Mouse (Mus musculus): ENCODE results near the gene Hadhb.
A peak's percentile ranks its signal among the peaks of the same experiment; 100 is the strongest.

The Hadhb gene

GRCm38 (mm10) chr5:30154474-30155394 lies at the start of gene Hadhb, which contains the start of gene Hadha:
Gene Hadhb, plus strand, starts transcription at chr5:30155248.
Gene Hadha, minus strand, starts transcription at chr5:30155162.
- peak; percentile 96 for DNase-seq

GRCm38 (mm10) chr5:30105668-30106300 lies 49.3 kb upstream of the Hadhb start, which contains the start of gene 3110082J24Rik:
Gene 3110082J24Rik, minus strand, starts transcription at chr5:30106086.
- no peak for DNase-seq

- DNase-seq = no peak
Observed at GRCm38 (mm10) chr5:30106756-30107155, 48.3 kb upstream of the Hadhb start.

DNA sequence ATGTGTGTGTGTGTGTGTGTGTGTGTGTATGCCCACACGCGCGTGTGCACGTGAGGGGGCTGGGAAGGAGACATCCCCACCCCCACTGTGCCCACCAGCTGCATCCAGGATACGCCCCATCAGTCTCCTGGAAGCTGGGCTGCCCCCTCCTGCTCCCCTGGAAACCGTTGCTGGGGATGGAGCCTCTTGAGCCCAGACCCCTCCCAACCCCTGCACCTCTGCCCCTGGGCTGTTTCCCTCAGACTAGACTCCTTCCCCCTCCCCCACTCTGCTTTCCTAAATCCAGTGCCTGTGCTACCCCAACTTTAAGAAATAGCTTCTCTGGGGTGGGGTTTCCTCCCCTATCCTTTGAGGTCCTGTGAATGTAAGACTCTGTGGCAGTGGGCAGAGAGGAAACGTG lies 47.9 kb upstream of the Hadhb start:
- no peak for DNase-seq

DNA sequence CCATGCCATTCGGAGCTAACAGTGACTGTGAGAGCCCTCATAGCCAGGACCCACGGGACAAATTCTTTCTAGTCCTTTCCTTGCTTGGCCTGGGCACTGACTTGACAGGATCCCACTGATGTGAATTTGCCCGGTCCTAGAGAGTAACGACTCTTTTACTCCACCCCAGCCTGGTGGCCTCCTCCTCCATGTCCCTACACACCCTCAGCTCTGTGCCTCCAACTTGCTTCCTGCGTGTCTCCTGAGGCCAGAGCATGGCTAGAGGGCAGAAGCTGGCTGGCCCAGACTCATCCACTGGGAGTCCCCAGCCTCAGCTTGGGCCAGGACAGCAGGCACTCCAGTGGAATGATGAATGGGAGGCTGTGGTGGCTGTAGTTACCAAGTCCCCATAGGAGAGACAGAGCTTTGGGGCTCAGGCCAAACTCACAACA lies 47.4 kb upstream of the Hadhb start:
- no peak for DNase-seq

DNA sequence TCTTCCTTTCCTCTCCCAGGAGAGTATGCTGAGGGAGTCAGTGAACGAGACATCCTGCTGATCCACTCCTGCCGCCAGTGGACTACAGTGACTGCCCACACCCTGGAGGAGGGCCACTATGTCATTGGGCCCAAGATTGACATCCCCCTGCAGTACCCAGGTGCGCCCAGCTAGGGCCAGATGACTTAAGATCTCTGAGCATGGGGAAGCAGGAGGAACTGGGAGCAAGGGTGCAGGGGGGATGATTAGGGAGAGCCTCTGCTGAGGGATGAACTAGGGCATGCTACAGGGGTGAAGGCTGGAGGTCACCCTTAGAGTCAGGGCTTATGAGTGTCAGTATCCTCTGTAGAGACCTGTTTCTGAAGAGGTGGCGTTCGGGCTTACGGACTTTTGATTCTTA lies 46.8 kb upstream of the Hadhb start:
- no peak for DNase-seq

DNA sequence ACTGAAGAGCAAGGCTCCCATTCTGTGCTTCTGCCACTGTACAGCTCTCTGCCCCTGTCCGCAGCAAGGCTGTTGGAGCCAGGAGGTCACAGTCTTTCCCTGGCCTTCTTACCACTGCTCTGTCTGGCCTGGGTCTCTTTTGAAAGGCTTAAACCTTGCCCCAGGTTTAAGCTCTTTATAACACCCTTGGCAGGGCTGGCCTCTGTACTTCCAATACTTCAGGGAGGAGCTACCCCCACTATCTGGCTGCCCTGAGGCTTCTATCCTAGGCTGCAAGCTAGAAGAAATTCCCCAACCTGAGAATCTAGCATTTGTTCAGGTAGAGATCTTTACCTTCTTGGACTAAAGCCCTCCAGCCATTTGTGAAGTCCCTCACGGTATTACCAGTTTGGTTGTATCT lies 45.1 kb upstream of the Hadhb start:
- no peak for DNase-seq

GRCm38 (mm10) chr5:30110371-30111060 lies 44.5 kb upstream of the Hadhb start:
- no peak for DNase-seq

- no peak for DNase-seq
Observed at GRCm38 (mm10) chr5:30111126-30111525, 43.9 kb upstream of the Hadhb start.

GRCm38 (mm10) chr5:30111771-30112170 lies 43.3 kb upstream of the Hadhb start:
- no peak for DNase-seq

DNA sequence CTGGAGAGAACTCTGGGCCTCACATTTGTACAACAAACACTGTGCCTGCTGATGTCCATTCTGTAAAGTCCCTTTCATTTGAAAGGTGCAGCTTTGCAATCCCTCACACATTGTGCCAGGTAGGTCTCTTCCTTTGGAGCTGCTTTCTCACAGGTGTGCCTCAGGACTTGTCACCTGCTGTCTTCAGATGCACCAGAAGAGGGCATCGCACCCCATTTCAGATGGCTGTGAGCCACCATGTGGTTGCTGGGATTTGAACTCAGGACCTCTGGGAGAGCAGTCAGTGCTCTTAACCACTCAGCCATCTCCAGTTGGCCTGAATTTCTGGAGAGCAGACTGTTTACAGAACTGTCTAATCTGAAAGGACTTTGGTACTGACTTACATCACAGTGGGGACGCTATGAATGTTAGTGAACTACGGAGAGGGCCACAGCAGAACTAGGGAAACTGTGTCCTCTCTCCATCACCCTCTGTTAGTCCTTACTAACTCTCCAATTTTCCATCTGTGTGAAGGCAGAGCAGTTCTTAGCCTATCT lies 42.4 kb upstream of the Hadhb start:
- no peak for DNase-seq

DNA sequence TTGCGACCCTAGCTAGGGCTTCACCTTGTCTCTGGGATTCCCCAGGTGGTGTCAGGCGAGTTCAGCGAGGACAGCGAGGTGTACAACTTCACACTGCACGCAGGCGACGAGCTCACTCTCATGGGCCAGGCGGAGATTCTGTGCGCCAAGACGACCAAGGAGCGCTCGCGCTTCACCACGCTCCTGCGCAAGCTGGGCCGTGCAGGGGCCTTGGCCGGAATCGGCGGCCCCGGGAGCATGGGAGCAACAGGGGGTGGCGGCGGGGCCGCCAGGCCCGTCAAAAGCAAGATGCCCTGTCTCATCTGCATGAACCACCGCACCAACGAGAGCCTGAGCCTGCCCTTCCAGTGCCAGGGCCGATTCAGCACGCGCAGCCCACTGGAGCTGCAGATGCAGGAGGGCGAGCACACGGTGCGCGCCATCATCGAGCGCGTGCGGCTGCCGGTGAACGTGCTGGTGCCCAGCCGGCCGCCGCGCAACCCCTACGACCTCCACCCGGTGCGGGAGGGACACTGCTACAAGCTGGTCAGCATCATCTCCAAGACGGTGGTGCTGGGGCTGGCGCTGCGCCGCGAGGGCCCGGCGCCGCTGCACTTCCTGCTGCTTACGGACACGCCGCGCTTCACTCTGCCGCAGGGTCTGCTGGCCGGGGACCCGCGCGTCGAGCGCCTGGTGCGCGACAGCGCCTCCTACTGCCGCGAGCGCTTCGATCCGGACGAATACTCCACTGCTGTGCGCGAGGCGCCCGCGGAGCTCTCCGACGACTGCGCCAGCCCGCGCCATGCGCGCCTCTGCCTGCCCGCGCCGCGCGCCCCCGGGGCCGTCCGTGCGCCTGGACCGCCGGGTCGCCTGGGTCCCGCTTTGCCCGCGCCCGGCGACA lies 40.9 kb upstream of the Hadhb start:
- DNase-seq = peak; percentile 25

DNA sequence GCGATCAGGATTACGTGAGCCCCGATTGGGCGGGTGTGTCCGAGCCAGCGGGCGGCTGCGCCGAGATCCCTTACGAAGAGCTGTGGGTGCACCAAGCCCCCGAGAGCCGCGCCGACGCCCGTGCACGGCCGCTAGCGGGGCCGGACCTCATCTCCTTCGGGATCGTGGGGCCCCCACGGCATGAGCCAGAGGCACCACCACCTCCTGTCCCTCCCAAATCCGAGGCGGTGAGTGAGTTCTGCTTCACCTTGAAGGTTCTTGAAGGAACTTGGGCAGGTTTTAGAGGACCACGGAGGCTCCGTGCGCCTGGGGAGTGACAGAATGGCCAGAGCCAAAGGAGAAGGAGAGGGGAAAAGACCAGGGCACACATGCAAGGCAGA lies 40.3 kb upstream of the Hadhb start:
- no peak for DNase-seq

DNA sequence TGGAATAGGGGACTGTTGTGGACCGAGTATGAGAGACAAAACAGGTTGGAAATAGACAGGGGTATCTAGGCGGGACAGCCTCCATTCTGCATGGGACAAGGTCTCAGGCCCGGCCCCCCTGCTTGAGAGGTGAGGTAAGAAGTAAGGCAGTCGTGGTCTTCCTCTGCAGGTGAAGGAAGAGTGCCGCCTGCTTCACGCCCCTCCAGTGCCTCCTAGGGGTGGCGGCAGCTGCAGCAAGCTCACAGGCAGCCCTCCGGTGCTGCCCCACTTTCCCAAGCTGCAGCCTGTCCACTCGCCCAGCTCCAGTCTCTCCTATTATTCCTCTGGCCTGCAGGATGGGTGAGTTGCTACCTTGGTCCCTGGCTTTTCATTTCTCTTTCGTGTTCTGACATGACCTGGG lies 39.3 kb upstream of the Hadhb start:
- DNase-seq = no peak

DNA sequence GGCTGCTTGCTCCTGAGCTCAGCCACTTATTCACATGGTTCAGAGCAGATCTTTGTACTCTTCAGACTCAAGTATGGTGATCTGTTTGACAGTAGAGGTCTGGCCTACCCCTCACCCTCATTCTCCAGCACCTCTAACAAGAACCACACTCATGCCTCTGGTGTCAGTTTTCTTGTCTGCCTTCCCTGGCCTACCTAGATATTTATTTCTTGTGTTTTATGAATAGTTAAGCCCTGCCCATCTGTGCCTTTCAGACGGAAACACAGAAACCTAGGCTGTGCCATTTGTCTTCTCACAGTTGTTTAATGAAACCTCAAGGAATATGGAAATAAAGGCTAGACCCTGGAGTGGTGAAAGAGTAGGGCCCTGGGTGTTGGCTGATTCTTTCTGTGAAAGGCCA lies 37.0 kb upstream of the Hadhb start:
- DNase-seq = no peak

DNA sequence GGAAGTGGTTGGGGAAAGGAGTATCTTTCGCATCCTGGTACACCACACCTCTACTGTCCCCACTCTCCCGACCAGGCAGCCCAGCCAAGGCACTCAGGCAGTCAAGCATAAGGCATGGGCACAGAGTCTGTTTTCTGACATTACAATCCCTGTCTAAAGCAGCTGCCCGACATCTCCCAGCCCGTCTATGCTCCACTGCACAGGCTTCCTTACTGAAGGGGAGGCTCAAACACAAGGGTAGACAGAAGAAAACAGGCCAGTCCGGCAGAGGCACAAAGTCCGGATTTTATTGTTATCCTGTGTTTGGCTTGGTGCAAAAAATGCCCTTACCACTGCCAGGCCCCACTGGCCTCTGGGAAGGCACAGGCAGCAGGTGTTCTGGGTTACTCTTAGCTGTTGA lies 35.9 kb upstream of the Hadhb start:
- no peak for DNase-seq

GRCm38 (mm10) chr5:30120106-30120505 lies 34.9 kb upstream of the Hadhb start:
- DNase-seq = no peak

- DNase-seq = no peak
Observed at GRCm38 (mm10) chr5:30122481-30122880, 32.6 kb upstream of the Hadhb start.

DNA sequence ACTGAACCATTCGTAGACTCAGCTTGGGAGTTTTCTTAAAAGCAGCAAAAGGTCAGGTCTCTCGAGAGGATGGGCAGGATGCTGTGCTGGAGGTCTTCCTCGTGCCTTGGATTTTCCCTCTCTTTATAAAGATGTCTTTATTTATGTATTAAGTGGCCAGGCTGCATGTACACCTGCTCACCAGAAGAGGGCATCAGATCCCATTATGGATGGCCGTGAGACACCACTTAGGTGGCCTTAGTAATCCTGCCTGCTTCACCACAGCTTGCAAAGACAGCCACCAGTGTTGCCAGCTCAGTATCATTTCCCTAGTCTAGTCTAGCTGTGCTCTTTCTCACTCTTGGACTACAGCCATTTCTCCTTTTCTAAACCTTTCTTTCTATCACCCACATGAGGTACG lies 29.5 kb upstream of the Hadhb start:
- peak; percentile 19 for DNase-seq

DNA sequence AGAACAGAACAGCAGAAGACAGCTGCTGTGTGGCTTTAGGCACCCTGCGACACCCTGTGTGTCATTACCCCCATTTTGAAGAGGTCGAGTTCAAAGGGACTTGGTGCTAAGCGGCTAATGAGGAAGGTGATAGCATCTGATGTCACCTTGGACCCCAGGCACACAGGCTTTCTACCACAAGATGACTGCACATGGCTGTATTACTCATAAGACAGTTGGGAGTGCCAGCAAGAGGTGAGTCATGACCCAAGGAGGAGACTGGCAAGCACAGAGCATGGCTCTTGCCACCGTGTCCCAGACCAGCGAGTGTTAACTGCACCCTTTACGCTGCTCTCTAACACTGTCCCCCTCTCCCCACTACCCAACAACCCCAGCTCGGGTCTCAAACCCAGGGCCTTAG lies 28.3 kb upstream of the Hadhb start:
- no peak for DNase-seq

DNA sequence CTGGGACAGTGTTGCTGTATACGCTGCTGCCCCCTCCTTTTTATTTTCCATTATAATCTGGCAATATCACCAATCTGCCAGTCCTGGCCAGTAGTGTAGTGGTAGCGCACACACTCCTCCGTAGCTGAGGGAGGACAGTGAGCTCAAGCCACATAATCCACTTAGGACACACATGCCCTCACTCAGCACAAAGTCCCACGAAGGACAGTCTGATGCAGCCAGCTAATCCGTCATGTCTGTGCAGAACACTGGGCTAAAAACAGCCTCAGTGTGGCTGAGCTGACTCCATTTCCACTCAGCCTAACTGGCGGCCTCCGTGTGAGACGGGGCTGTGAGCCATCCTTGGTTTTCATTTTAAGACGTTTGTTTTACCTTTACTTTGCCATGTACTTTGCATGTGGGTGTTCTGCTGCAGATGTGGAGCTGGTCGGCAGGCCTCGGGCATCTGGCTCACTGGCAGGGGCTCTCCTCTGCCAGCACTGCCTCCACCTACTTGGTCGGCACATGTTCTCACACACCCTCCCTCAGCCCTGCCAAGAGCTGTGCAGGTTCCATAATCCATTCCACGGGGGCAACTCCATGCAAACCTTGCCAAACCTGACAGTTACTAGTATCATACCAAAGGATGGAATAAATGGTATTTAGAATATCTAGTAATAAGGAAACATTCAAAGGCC lies 27.0 kb upstream of the Hadhb start:
- DNase-seq = no peak

DNA sequence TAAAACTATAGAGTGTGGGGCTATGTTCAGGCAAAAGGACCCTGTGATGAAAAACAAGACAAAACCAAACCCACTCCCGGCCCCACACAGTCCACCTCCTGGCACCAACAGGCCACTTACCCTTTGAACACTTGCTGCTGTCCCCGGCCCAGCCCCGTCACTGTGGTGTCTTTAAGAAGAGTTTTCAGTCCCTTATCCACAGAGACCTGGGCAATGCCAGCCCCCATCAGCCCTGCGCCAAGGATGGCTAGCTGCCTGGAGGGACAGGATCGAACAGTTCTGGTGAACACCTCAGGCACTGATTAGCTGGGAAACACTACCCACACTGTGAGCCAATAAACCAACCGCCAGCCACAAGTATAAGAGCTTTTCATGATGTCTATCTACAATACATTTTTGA lies 26.4 kb upstream of the Hadhb start:
- DNase-seq = no peak

Measured in cerebellum, adult 8-10 months (tissue).